Mouse (Mus musculus) liver, adult 10 weeks (tissue): ENCODE results near the gene Neo1. TPM values are rescaled to one million over a fixed set of nuclear protein-coding genes. Genes with fewer than 3 reads are reported as not detected.

Experiments used
- polyA plus RNA-seq: library from polyadenylated mRNA; stranded (reverse); fragments of 350-450 nt; fragmentation: Illumina TruSeq; extraction: RNeasy Lipid Tissue Mini Kit (QIAGEN cat#74804); gene quantifications from one replicate; pipeline ENCODE4 v1.2.3, GENCODE M21; 2014; ENCODE audit warnings: low read depth, low replicate concordance

Gene Neo1
- 5.1 TPM for polyA plus RNA-seq

GRCm38 (mm10) chr9:59036159-59036731 is at the start of gene Neo1:
Gene Neo1 (minus strand): TSS chr9:59036441.

Other genes with a start within 250 kb of the Neo1 start
- gene Hcn4, start 213.0 kb downstream of the Neo1 start, polyA plus RNA-seq, result not detected